Mouse (Mus musculus) right cerebral cortex, postnatal 36 days (tissue): ENCODE measurements around the gene Rrm2.
"Not testable (repeated sequence)": the region's sequence is repeated elsewhere in the genome, so short reads cannot be mapped to it uniquely, and the experiment has no call there.

Source experiments
- DNase-seq, 2 experiments: peaks; one replicate each; pipeline ENCODE4 v3.0.0; 2022; ENCODE audit warnings: low spot score in 2 of 2, mixed read lengths in 1 of 2

Rrm2 gene

DNA sequence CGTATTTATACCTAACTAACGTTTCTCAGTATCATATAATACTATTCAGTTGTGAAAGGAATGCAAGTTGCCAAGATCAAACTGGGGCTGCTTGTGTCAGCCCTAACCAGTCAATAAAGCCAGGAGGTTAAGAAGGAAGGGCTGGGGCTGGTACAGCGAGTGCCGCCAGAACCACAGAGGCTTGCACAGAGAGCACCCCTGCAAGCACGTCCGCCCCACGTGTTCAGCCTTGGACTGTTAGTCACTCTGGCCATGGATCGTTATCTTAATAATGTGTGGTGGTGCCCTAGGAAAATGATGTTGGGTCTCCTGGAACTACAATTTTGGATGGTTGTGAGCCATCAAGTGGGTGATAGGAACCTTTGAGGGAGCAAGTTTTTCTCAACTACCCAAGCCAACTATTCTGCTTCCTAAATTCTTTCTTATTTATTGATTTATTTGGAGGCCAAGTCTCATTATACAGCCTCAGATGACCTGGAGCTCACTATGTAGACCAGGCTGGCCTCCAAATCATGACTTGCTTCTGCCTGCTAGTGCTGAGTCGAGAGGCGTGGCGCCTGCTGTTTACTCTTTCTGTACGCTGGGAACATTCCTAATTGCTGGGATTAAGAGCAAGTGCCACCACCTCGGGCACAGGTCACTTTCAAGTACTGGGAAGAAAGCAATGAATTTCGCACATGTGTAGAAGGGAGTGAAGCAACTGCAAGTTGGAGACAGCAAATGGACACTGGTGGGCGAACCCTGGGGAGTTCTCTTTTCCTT lies 2.4 kb upstream of the Rrm2 start:
- DNase-seq = no peak

DNA sequence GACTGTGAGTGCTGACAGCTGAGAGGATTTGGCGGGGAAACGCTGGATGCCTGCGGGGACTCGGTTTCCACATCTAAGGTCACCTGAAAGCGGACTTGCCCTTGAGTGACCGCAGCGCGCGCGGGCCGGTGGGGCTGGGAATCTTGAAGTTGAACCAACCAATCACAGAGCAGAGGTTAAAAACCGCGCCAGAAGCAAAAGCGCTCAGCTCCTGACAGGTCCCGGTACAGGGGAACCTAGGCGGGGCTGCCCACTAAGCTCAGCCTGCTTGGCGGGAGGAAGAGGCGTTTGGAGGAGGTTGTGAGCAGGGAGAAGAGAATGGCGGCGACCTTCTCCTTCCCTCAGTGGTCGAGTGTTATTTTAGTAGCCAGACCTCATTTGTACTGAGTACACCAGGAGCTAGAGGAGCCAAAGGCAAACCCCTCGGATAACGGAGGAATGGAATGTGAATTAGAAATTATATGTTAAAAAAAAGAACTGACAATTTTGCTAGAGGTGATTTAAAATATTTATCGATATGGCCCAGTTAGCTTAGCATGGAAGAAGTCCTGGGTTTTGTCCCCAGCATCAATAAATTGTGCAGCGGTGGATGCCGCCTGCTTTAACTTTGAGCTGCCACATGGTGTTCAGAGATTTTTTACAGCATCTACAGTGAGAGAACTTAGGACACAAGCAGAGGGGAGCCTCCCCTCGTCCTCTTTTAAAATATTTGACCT lies 1.1 kb upstream of the Rrm2 start:
- DNase-seq = no peak

DNA sequence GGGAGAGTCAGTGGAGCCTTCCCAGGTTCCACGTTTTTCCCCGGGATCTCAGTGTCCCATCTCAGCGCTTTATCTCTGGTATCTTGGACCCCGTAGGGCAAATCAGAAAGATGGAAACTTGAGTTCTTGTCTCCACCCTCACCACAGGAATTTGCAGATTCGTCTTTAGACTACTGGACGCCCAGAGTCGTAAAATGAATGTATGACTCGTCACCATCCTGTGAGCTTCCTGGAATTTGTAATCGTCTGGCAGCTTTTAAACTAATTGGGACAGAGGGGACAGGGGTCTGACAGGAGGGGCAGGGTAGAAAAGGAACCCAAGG lies 600 bp upstream of the Rrm2 start:
- DNase-seq = no peak

DNA sequence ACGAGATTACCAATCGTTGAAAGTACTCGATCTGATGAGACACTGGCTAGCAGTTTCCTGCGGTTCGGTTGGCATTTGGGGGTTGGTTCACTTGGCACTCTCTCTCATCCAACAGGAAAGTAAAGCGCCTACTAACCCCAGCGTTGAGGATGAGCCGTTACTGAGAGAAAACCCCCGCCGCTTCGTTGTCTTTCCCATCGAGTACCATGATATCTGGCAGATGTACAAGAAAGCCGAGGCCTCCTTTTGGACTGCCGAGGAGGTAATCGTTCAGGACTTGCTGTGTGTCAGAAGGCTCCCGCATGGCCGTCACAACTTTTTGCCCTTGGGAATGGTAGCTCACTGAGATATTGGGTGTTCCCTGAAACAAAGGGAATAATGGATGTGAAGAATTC lies 780 bp downstream of the Rrm2 start:
- no peak for DNase-seq

DNA sequence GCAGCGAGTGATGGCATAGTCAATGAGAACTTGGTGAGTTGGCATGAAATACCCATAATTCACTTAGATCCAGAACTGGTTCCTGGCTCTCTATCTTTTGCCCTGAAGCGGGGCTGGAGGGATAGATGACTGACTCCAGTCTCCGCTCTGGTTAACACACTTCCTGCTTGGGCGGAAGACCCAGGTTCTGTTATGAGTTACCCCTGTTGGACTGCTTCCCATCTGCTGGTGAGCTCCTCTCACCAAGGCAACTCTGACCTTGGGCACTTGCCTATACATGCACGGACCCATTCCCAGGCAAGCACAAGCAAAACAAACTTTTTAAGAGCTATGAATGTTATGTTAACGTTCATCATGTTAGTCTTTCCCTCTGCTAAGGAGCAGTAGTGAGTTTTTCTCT lies 1.4 kb downstream of the Rrm2 start:
- no peak for DNase-seq

DNA sequence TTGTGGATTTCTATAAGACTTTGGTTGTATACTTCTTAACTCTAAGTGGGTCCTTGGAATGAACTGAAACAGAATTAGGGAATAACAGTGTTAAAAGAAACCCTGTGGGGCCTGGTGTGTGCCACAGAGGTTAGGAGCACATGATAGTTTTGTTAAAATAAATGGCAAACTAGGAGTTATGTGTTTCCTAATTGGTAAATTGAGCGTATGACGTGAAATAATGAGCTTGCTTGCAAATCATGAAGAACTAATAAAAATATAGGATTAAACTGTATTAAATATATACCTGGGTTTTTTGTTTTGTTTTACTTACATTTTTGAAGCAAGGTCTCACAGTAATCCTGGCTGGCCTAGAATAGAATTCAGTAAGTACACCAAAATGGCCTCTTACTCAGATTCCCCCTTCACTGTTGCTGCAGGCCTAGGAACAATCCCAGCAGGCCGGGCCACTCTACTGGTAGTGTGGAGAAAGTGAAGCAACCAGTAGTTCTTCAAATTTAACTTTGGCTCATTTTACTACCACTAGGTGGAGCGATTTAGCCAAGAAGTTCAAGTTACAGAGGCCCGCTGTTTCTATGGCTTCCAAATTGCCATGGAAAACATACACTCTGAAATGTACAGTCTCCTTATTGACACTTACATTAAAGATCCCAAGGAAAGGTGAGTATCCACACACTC lies 1.9 kb downstream of the Rrm2 start:
- DNase-seq = peak in 1 of 2 experiments; percentile 37

DNA sequence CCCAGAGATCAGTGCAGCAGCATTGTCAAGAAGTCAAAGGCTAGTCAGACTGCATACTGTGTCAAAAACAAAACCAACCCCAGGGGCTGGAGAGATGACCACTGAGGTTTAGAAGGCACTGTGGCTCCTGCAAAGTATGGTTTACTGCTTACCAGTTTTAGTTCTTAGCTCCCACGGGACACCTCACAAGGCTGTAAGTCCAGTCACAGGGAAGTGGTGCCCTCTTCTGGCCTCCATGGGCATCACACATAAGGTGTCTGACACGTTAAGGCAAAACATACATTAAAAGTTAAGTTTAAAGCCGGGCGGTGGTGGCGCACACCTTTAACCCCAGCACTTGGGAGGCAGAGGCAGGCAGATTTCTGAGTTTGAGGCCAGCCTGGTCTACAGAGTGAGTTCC lies 2.6 kb downstream of the Rrm2 start:
- DNase-seq = no peak

DNA sequence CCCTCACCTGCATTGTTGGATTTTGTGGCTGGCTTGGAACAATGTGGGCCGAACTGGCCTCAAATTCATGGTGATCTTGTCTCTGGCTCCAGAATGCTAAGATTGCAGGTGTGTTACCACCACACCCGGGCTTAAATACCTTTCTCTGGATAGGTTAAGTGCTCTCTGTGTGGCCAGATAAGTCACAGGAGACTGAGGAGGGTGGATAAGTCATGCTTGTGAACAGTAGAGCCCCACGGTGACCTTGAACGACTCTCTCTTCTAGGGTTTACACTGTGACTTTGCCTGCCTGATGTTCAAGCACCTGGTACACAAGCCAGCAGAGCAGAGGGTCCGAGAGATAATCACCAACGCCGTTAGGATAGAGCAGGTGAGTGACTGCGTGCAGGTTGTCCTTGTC lies 4.4 kb downstream of the Rrm2 start:
- no peak for DNase-seq

DNA sequence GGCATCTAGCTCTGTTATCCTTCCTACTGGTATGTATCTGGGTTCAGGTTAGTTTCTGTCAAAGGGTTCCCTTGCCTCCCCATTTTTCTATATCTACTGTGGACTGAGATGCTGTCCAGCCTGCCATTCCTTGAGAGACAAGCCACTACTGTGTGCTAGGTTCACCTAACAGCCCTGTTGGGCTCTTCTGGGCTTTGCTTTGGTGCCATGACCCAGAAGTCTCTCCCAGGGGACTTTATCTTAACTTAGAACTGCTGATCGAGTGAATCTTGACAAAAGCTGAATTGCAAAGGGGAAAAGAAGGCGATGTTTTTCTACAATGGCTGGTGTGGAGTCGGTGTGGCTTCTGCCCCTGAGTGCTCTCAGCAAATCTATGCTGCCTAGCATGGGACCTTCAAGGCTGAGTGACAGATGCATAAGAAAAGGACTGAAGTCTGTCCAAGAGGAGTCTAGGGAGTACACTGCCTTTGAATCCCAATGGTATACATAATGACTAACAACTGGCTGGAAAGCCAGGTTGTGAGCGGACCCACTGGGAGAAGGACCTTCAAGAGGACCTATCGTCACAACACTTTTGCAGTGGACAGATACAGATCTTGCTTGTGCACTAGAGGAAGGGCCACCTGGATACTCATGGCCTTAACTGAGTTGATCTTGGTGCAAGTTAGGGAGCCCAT lies 6.7 kb downstream of the Rrm2 start:
- no peak for DNase-seq

DNA sequence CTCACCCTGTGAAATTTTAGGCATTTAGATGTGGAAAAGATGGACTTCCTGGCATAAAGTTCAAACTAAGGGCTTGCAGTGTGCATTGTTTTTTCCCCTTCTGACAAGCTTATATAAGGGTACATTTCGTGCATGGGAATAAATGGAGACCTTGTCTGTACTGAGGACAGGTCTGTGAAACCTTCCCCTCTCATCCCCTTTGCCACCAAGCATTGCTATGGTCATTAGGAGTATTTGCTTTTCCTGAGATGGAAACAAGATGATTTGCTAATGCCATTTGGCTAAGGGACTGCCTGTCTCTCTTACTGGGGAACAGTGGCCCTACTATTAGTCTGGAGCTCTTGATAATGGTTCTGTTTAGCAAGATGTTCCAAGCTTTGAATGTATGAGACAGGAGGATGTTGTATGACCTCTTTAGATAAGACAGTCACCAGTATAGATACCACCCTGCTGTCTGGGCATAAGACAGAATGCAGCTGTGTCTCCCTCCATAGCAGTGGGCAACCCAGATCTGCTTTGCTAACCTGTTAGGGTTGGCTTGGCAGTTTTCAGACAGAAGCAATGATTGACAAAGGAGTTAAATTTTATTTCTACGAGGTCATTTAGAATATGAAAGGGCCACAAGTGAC lies 7.3 kb downstream of the Rrm2 start:
- no peak for DNase-seq

DNA sequence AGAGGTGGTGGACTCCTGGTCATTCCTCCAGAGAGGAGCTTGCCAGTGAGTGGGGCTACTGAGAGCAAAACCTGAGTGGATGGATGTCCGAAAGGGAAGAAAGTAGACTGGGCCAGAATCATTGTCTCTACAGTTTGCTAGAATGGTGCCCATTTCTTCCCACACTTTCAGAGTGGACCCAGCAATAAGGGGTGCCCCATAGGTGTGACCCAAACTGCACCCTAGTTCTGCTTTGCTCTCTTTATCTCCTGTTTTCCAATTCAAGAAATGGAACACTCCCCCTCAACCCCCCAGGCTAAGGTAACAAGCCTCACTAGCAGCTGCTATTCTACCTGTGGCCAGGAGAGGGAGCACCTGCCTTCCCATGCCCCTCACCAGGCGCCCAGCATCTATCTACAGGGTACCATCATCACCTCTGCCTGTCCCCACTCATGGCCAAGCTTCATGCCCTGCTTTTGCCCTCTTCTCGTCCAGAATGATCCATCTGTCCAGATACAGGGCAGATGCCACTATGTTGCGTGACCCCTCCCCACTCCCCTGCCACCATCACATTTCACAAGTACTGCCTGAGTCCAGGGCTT lies 8.8 kb downstream of the Rrm2 start:
- DNase-seq = no peak

DNA sequence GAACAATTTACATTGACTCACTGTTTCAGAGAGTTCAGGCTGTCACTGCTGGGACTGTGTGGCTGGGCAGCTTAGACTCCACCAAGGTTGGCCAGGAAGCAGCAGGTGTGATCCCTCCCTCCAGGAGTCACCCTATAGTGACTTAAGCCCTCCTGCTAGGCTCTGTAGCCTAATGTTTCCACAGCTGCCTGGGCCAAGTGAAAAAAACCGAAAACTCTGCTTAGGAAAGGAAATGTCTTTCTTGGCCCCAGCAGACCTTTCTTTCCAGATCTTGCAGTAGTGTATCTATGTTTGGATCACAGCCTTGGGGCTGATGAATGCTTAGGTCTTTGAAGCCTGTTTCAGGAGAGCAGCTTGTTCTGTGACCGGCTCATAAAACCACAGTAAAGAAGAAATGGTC lies 15.4 kb downstream of the Rrm2 start:
- DNase-seq = no peak

DNA sequence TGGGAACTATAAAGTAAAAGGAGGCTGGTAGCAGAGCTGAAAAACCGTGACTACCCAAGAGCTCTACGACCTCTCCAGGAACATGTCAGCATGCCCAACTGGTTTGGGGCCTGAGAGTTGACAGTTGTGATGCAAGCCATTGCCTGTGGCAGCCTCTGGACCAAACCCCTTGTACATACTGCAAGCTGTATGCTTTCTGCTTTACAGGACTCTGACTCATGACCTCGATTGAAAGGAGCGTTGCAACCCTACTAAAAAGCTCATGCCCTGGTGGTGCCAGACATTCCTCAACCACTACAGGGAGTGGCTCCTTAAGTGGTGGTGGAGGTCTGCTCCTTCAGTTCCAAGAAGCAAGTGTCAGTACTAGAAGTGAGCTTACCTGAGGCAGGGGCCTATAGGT lies 15.8 kb downstream of the Rrm2 start:
- no peak for DNase-seq

DNA sequence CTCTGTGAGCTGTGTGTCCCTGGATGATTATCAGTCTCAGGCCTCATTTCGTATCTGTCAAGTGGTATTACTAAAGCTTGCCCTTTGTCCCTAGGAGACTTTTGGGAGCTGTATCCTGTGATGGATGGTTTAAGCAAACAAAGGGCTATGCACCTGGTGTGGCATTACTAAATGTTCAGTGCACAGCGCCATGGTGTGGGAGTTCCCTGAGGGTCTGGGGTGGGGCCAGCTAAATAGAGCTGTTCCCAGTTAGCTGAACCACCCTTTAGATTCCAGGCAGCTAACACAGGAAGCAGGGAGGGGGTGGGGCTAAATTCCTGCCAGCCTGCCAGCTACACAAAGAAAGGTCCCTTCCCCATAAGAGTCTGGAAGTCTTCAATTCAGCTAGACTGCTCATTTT lies 16.3 kb downstream of the Rrm2 start:
- DNase-seq = no peak

DNA sequence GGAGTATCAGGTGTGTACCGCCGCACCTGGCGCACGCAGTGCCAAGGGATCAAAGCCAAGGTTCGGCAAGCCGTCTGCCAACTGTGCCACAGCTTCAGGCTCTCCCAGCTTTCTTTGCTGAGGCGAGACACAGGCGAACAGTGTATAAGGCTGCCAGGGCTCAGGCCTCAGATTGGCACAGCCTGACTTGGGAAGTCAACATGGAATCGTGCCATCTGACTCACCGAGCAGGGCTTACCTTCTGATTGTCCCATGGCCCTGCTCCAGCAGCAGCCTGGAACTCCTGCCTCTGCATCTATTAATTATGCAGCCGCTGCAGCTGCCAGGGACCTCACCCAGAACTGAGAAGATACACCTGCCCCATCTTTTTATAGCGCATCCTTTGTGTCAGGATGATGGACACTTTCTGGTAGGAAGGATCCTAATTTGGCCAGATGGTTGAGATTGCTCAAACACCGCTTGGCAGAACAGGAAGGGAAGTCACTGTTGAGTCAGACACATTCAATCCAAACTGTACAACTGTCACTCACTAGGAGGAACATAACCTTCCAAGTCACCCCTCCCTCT lies 26.9 kb downstream of the Rrm2 start:
- DNase-seq = no peak

DNA sequence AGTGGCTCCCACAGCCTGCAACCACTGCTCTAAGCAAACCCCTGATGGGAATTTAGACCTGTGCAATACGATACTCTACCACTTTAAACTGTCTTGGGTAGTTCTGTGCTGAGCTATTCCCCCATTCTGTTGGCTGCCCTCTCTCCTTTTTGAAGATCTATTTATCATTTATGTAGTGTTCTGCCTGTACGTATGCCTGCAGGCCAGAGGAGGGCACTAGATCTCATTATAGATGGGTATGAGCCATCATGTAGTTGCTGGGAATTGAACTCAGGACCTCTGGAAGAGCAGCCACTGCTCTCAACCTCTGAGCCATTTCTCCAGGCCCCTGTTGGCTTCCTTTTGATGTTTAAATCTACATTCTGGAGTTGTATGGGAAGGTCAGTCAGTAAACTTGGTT lies 28.9 kb downstream of the Rrm2 start:
- no peak for DNase-seq

DNA sequence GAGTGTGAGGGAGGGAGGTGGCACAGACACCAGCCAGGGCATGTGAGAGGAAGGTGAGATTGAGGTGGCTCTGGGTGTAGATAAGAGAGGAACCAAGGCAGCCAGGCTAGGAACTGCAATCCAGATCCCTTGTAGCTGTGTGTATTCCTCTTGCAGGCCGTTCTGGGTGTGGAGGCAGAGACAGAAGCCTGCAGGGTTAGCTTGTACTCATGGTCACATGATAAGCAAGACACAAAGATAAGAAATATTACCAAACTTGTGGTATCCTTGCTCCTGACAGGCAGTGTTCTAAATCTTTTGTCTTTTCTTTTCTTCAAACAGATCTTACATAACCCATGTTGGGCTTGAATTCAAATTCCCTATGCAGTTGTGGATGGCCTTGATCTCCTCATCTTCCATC lies 31.9 kb downstream of the Rrm2 start:
- DNase-seq = no peak

DNA sequence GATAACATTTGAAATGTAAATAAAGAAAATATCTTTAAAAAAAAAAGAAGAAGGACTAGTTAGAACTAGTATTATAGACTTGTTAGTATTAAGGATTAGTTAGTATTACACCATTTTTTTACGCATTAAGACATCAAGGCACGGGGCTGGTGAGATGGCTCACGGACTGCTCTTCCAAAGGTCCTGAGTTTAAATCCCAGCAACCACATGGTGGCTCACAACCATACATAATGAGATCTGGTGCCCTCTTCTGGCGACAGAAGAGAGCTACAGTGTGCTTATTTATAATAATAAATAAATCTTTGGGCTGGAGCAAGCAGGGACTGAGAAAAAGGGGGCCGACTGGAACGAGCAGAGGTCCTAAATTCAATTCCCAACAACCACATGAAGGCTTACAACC lies 33.5 kb downstream of the Rrm2 start:
- not testable (repeated sequence) for DNase-seq

DNA sequence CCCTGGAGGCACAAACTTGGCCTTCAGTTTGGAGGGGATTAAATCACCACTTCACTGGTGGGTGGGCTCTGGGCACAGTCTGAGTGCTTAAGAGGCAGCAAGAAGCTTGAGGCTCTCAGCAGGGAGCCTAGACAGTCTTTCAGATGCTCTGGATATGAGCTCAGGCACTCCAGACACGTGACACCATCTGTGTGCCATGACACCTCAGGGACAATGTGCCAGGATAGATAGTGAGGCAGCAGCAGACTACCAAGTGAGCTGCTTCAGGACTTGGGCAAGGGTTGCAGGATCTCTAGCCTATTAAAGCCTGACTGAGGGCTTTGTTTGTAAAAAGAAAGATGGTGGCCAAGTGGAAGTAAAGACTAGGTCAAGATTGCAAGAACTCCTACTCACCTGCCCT lies 36.3 kb downstream of the Rrm2 start:
- DNase-seq = no peak

DNA sequence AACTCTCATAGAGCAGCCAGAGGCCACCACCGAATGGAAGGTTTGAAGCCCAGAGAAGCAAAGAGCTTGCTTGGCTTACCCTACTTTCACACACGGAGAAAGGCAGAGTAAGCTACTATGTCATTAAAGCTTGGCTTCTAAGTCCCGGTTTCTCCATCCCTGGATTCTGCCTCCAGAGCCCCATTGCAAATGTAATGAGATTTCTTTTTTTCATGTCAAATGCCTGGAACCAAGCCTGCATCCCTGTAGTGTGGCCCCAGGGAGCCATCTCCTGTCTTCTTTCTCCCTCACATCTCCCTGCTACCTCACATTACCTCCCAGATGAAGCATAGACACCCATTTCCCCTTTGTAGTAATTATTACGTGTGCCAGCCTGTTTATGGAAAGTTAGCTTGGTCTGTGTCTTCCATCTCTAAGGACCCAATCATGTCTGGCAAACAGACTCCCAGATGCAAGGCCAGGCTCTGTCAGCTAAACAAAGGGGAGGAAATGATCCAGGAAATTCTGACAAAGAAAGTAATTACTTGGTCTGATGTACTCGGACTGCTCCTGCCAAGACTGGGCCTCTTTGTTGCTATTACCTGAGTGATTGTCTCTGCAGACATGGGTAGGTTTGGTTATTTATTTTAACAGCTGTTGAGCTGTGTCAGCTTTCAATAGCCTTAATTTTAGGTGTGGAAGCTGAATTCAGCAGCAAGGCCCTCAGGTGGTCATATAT lies 38.7 kb downstream of the Rrm2 start:
- DNase-seq = no peak

DNA sequence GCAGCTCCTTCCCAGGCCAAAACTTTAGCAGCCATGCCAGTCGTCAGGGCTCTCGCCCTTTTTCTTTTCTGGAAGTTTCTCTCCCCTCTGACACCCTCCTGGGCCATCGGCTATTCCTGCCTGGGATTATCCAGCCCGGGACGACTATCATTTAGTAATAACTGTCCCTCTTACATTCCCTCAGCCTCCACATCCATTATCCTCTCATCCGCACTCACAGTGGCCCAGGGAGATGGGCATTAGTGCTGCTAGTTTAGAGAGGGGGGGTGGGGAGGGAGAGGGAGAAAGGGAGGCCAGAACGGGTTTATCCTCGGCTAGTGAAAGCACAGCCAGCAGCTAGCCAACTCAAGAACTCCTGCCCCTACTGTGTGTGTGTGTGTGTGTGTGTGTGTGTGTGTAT lies 39.3 kb downstream of the Rrm2 start:
- DNase-seq = no peak
